Mouse (Mus musculus) retina, adult 2 months (tissue): Measurements from ENCODE around the gene Col5a1.

Experiments used
- DNase-seq: peaks from one replicate; pipeline ENCODE4 v3.0.0-alpha.2; 2012; ENCODE audit warnings: low read depth, low spot score

Col5a1 gene

DNA sequence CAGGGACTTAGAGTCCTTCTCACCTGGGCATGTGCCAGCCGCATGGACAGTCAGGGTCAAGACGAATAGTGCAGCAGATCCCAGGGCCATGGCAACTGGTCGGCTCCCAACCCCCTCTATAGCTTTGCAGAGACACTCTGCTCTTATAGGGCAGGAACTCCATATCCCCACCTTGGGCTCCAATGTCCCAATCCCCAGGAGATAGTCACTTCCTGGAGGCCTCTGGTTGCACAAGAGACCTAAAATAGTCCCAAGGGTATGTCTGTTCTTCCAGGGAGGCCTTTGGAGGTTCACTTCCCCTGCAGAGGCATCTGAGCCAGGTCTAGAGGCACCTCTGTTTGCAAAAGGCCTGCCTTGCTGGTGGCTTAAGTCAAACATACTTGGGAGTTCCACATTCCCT, 198.5 kb downstream of the Col5a1 start, which contains the start of gene Fcnb:
Gene Fcnb (minus strand): TSS at position 118 of the 400 bp plus-strand sequence.
- no peak for DNase-seq

DNA sequence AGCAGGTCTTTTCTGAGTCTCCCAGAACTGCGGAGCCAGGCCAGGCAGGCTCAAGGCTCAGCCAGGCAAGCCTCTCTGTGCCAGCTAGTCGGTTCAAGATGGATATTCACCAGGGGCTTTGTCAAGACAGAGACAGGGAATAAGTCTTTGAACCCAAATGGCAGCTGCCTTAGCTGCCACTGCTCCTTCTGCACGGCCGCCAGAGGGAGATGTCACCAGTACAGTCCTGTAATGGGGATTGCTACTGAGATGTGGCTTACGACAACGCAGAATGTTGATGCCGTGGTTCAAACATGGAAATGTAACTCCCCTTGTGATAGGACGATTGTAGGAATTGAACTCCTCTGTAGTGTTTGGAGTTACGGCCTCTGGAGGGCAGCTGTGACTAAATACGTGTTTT, 199.9 kb downstream of the Col5a1 start:
- no peak for DNase-seq

DNA sequence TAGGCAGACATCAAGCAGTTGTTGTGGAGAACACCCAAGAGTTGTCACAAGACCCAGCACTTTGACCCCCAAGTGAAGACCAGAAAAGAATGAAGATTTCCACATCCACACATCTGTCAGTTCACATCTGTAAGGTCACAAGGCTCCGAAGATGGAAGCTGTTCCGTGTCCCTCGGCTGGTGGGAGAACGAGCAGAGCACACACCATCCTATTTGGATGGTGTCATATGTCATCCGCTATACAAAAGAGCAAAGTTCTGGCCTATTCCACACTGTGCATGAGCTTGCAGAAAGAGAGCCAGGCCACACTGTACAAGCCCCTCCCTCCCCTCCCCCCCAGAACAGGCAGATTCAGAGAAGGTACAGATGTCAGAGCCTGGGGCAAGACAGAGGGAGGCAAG, 202.9 kb downstream of the Col5a1 start:
- no peak for DNase-seq
